Mouse (Mus musculus): ENCODE data around the gene Themis.

Gene Themis

GRCm38 (mm10) chr10:28668261-28668660, at the start of gene Themis:
TSS of gene Themis (plus strand) at chr10:28668360.
- DNase-seq (ENCODE audit: inconsistent ontology term): no peak

- no peak for DNase-seq (ENCODE audit: inconsistent ontology term)
Observed at GRCm38 (mm10) chr10:28619415-28619814, 48.7 kb upstream of the Themis start.

- DNase-seq (ENCODE audit: inconsistent ontology term): no peak
Observed at GRCm38 (mm10) chr10:28636096-28636495, 32.1 kb upstream of the Themis start.

GRCm38 (mm10) chr10:28641887-28642286, 26.3 kb upstream of the Themis start:
- DNase-seq (ENCODE audit: inconsistent ontology term): no peak

GRCm38 (mm10) chr10:28647855-28648254, 20.3 kb upstream of the Themis start:
- no peak for DNase-seq (ENCODE audit: inconsistent ontology term)

- DNase-seq (ENCODE audit: inconsistent ontology term): no peak
Observed at GRCm38 (mm10) chr10:28649109-28649899, 18.9 kb upstream of the Themis start.

GRCm38 (mm10) chr10:28649900-28650160, 18.3 kb upstream of the Themis start:
- no peak for DNase-seq (ENCODE audit: inconsistent ontology term)

- DNase-seq (ENCODE audit: inconsistent ontology term): no peak
Observed at GRCm38 (mm10) chr10:28651910-28652309, 16.2 kb upstream of the Themis start.

- DNase-seq (ENCODE audit: inconsistent ontology term): no peak
Observed at GRCm38 (mm10) chr10:28654733-28655132, 13.4 kb upstream of the Themis start.

GRCm38 (mm10) chr10:28665141-28665540, 3.0 kb upstream of the Themis start:
- no peak for DNase-seq (ENCODE audit: inconsistent ontology term)

GRCm38 (mm10) chr10:28673931-28674330, 5.8 kb downstream of the Themis start:
- DNase-seq (ENCODE audit: inconsistent ontology term): no peak

- no peak for DNase-seq (ENCODE audit: inconsistent ontology term)
Observed at GRCm38 (mm10) chr10:28675337-28675736, 7.2 kb downstream of the Themis start.

GRCm38 (mm10) chr10:28694981-28695380, 26.8 kb downstream of the Themis start:
- DNase-seq (ENCODE audit: inconsistent ontology term): peak; percentile 35

GRCm38 (mm10) chr10:28696032-28696431, 27.9 kb downstream of the Themis start:
- DNase-seq (ENCODE audit: inconsistent ontology term): no peak

GRCm38 (mm10) chr10:28698175-28698574, 30.0 kb downstream of the Themis start:
- DNase-seq (ENCODE audit: inconsistent ontology term): no peak

GRCm38 (mm10) chr10:28721828-28722227, 53.7 kb downstream of the Themis start:
- DNase-seq (ENCODE audit: inconsistent ontology term): no peak

- DNase-seq (ENCODE audit: inconsistent ontology term): no peak
Observed at GRCm38 (mm10) chr10:28723266-28723665, 55.1 kb downstream of the Themis start.

- DNase-seq (ENCODE audit: inconsistent ontology term): no peak
Observed at GRCm38 (mm10) chr10:28730122-28730521, 62.0 kb downstream of the Themis start.

- DNase-seq (ENCODE audit: inconsistent ontology term): no peak
Observed at GRCm38 (mm10) chr10:28737953-28738352, 69.8 kb downstream of the Themis start.

- no peak for DNase-seq (ENCODE audit: inconsistent ontology term)
Observed at GRCm38 (mm10) chr10:28746426-28746825, 78.3 kb downstream of the Themis start.

GRCm38 (mm10) chr10:28753321-28753720, 85.2 kb downstream of the Themis start:
- DNase-seq (ENCODE audit: inconsistent ontology term): no peak

- no peak for DNase-seq (ENCODE audit: inconsistent ontology term)
Observed at GRCm38 (mm10) chr10:28754927-28755326, 86.8 kb downstream of the Themis start.

- DNase-seq (ENCODE audit: inconsistent ontology term): no peak
Observed at GRCm38 (mm10) chr10:28776777-28777402, 108.7 kb downstream of the Themis start.

GRCm38 (mm10) chr10:28799469-28799868, 131.3 kb downstream of the Themis start:
- no peak for DNase-seq (ENCODE audit: inconsistent ontology term)

All from Muller cell, postnatal 12 days (primary cell).